Mouse (Mus musculus) kidney, postnatal 25 days (tissue): ENCODE results near the gene Plxna4.
"Not testable (repeated sequence)": the region's sequence is repeated elsewhere in the genome, so short reads cannot be mapped to it uniquely, and the experiment has no call there.

ENCODE experiments used
- DNase-seq, 2 experiments: peaks; one replicate each; pipeline ENCODE4 v3.0.0; 2021; ENCODE audit warnings: mixed read lengths in 2 of 2

Plxna4 gene

GRCm38 (mm10) chr6:32533962-32534740 is 53.8 kb downstream of the Plxna4 start:
- DNase-seq = no peak

DNA sequence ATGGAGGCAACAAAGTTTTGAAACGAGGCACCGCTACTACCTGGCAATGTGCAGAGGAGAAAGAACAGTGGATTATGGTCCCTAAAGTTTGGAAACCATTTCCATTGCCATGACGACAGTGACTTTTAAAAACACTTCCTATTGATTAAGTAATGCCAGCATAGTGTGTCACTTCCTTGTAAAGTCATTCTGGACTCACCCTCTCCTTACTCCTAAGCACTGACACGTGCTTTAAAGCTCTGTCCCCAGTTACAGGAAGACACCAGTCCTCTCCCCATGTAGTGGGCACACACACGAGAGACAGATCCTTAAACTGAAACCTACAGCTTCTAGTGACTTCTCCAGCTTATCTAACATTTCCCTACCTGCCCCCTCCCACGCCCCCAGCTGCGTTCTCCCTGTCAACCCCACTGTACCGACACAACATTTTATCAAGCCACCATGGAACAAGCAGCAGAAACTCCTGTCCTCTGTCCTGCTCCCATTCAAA is 59.9 kb downstream of the Plxna4 start:
- peak in 1 of 2 experiments; percentile 16 for DNase-seq

- peak in 1 of 2 experiments; percentile 20 for DNase-seq
Measured at GRCm38 (mm10) chr6:32527518-32527917, 60.5 kb downstream of the Plxna4 start.

GRCm38 (mm10) chr6:32526762-32527161 is 61.2 kb downstream of the Plxna4 start:
- peak in 1 of 2 experiments; percentile 17 for DNase-seq

GRCm38 (mm10) chr6:32520097-32520496 is 67.9 kb downstream of the Plxna4 start:
- peak in 1 of 2 experiments; percentile 31 for DNase-seq

GRCm38 (mm10) chr6:32518617-32519016 is 69.4 kb downstream of the Plxna4 start:
- no peak for DNase-seq

DNA sequence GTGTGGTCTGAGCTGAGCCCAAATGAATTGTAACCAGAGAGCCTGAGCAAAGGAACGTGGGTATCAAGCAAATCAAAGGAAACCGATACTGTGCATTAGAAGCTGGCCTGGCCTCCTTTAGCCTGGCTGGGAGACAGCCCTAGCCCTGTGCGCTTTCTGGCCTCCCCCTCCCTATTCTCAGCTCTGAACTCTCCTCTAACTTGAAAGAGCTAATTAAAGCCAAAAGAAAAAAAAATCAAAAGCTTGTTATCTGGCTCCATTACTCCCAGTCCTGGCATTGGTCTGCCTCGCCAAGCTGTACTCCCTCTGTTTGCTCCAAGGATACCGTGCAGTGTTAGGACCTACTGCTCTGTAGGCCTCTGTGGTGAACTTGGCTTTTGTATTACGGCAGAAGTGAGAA is 73.9 kb downstream of the Plxna4 start:
- no peak for DNase-seq

DNA sequence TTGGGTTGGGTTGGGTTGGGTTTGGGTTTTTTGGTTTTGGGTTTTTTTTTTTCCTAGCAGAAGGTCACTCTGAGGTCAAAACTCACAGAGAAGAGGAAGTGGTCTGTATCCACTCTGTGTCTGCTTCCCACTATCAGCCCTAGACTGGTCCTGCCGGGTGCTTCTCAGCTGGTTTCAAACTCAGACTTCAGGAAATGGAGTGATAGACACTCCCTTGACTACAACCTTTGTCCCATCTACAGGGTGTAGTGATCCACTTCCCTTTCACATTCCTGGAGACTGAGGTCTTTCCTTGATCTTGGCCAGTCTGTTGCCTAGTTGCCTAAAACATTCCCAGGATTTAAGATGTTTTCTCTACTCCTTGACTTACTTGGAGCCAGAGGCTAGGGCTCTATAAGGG is 76.0 kb downstream of the Plxna4 start:
- DNase-seq = no peak

DNA sequence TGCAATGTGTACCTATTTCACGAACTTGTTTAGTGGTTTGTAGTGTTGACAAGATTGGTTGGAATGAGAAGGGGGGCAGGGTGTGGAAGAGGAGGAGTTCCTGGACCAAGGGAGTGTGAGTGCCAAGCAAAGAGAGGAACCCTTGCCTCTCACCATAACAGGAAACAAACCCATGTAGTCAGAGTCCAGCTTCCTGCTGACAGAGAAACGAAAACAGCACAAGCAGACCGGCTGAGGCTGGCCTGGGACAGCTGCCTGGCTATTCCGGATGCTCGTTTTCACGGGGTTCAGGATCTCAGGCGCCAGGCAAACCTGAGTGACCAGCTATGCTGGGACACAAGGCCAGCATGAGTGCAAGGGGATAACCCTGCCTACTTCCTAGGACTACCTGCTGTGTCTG is 77.1 kb downstream of the Plxna4 start:
- DNase-seq = peak; percentile 61 to 86

- DNase-seq = no peak
Measured at GRCm38 (mm10) chr6:32510491-32510890, 77.5 kb downstream of the Plxna4 start.

GRCm38 (mm10) chr6:32509046-32509445 is 78.9 kb downstream of the Plxna4 start:
- no peak for DNase-seq

DNA sequence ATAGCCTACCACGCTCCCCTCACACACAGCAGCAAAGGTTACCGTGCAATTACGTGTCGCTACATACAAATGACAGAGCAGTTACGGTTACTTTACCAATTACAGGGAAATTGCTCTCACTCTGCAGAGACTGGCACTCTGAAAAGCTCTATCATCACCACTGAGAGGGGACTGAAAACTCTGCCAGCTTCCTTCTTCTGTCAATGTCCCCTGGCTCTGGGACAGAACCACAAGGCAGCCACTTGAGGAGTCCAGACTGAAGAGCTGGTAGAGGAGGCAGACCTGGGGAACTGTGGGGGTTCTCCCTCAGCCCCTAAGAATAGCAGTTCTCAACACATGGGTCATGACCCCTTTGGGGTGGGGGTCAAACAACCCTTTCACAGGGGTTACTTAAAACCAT is 83.0 kb downstream of the Plxna4 start:
- peak in 1 of 2 experiments; percentile 18 for DNase-seq

- DNase-seq = not testable (repeated sequence)
Measured at GRCm38 (mm10) chr6:32501186-32501585, 86.8 kb downstream of the Plxna4 start.

GRCm38 (mm10) chr6:32498106-32498505 is 89.9 kb downstream of the Plxna4 start:
- no peak for DNase-seq

- DNase-seq = no peak
Measured at GRCm38 (mm10) chr6:32496109-32496508, 91.9 kb downstream of the Plxna4 start.

- no peak for DNase-seq
Measured at GRCm38 (mm10) chr6:32495532-32495931, 92.5 kb downstream of the Plxna4 start.

- DNase-seq = peak; percentile 52 to 71
Measured at GRCm38 (mm10) chr6:32493557-32493956, 94.4 kb downstream of the Plxna4 start.

DNA sequence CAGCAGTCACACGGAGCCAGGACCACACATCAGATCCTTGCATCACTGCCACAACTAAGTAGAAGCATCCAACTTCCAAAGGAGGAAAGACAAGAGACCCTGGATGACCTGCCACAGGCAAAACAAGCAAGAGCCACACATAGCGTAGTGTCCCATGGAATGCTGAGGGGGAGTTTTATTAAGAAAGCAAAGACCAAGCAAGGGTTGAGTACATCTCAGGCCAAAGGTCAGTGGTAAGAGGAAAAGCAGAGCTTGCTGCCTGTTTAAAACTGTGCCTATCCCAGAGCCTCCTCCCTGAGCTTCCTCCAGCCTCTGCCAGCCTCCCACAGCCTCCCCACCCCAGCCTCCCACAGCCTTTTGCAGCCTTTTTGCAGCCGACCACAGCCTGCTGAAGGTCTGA is 100.9 kb downstream of the Plxna4 start:
- DNase-seq = no peak

DNA sequence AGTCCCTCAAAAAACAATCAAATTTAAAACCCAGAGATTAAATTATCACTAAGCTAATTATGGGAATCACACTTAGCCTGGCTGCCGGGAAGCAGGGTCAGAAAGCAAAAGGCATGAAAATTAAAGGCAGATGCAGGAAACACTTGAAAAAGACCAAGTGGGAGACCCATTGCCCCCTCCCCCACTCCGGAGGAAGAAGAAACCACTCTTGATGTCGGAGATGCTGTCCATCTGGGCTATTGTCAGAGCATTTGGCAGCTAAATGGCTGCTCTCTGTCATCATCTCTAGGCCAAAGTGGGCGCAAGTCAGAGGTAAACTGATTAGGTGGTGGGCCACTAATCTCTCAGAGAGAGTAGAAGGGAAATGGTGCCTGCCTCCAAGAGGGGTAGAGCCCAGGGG is 105.5 kb downstream of the Plxna4 start:
- no peak for DNase-seq

GRCm38 (mm10) chr6:32480741-32481140 is 107.3 kb downstream of the Plxna4 start:
- DNase-seq = peak; percentile 29 to 70

- no peak for DNase-seq
Measured at GRCm38 (mm10) chr6:32479765-32480164, 108.2 kb downstream of the Plxna4 start.

DNA sequence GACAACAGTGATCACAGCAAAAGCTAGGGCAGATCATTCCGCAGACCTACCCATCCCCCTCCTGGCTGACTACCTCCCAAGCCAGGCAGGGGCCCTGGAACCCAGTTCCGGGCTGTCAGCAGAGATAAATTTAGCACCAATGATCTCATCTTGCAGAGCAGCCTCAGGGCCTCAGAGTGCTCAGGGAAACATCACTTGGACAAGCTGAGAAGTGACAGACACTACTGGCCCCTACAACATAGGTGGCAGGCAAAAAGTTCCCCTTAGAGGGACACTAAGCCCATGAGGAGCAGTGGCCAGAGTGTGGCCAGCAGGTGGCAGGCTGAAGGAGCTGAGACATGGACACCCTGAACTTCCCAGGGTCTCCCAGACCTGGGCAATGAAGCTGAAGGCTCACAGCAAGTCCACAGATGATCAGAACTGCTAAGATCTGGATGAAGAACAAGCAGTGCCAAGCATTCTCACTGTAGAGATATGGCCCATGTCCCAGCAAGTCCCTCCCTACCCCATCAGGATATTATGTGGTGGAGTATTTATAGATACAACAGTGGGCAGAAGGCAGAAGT is 108.7 kb downstream of the Plxna4 start:
- DNase-seq = peak; percentile 62 to 68

- no peak for DNase-seq
Measured at GRCm38 (mm10) chr6:32475958-32476357, 112.0 kb downstream of the Plxna4 start.

- DNase-seq = no peak
Measured at GRCm38 (mm10) chr6:32472062-32472461, 115.9 kb downstream of the Plxna4 start.
